Mouse (Mus musculus) erythroblast, embryonic 14.5 days (primary cell): ENCODE results near the gene Treml1. TPM values are rescaled to one million over a fixed set of nuclear protein-coding genes. Genes with fewer than 3 reads are reported as not detected.

Experiments used
- H3K27me3 ChIP-seq: 2 replicates; pipeline ENCODE4 v1.6.1; 2012; ENCODE audit warnings: inconsistent platforms; ENCODE audit not compliant: control insufficient read depth
- H3K36me3 ChIP-seq: 2 replicates; pipeline ENCODE4 v1.6.1; 2012; ENCODE audit warnings: mild to moderate bottlenecking, inconsistent platforms; ENCODE audit not compliant: control insufficient read depth
- H3K4me1 ChIP-seq: 2 replicates; pipeline ENCODE4 v1.6.1; 2012; ENCODE audit warnings: inconsistent platforms; ENCODE audit not compliant: control insufficient read depth
- H3K4me3 ChIP-seq: replicated peaks from 2 replicates; pipeline ENCODE3; 2012; ENCODE audit warnings: moderate library complexity, mild to moderate bottlenecking, inconsistent platforms
- H3K9me3 ChIP-seq: 2 replicates; pipeline ENCODE4 v1.6.1; 2012; ENCODE audit warnings: low read length, inconsistent platforms, mixed read lengths; ENCODE audit not compliant: control insufficient read depth
- GATA1 ChIP-seq: IDR thresholded peaks from 2 replicates; pipeline ENCODE4 v1.6.1; 2012; ENCODE audit warnings: low read length, inconsistent platforms, mixed read lengths
- TAL1 ChIP-seq: IDR thresholded peaks from 3 replicates; pipeline ENCODE4 v1.6.1; 2012; ENCODE audit warnings: low read length, inconsistent platforms, mixed read lengths
- polyA plus RNA-seq: library from polyadenylated mRNA; stranded (reverse); fragments of >175 nt; gene quantifications from 2 replicates; pipeline ENCODE4 v1.2.3, GENCODE M21; 2012

The Treml1 gene
- polyA plus RNA-seq, 1 experiment, result 0.09 TPM

DNA sequence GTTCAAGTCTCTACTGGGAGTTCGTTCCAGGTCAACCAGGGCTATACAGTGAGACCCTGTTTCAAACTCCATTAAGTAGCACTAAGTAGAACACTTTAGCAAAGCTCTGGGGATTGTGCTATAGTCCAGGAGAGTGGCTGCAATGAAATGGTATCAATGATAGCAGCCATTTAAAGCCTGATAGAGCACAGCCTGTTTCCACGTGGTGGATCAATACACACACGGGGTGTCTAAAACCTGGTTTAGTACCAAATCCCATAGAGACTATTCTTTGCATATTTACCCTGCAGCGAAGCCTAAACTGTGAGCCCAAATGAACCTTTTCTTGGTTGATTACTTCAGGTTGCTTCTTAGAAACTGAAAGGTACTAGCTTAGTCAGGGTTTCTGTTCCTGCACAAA lies 42.0 kb downstream of the Treml1 start:
- peaks cover 90% of the 10 kb centered on the region for H3K36me3 ChIP-seq
- no peak for TF ChIP-seq TAL1
- TF ChIP-seq GATA1, result no peak
- peaks cover 40% of the 10 kb centered on the region for H3K4me1 ChIP-seq
- no peaks in the 10 kb centered on the region for H3K27me3 ChIP-seq
- no peaks in the 10 kb centered on the region for H3K9me3 ChIP-seq
- H3K4me3 ChIP-seq, result no peak overlapping the region

DNA sequence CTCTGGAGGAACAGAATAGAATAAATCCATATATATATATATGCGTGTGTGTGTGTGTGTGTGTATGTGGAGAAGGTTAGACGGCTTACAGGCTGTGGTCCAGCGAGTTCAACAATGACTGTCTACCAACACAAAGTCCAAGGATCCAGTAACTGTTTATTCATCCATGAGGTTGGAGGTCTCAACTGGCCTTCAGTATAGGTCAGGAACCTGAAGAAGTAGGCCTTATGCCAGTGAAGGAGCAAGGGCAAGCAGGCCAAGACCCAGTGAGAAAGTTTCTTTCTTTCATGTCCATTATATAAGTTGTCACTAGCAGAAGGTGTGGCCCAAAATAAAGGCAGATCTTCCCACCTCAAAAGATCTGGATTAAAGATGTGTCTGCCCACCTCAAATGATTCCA lies 43.0 kb downstream of the Treml1 start:
- peaks cover 88% of the 10 kb centered on the region for H3K36me3 ChIP-seq
- peaks cover 50% of the 10 kb centered on the region for H3K4me1 ChIP-seq
- no peaks in the 10 kb centered on the region for H3K9me3 ChIP-seq

DNA sequence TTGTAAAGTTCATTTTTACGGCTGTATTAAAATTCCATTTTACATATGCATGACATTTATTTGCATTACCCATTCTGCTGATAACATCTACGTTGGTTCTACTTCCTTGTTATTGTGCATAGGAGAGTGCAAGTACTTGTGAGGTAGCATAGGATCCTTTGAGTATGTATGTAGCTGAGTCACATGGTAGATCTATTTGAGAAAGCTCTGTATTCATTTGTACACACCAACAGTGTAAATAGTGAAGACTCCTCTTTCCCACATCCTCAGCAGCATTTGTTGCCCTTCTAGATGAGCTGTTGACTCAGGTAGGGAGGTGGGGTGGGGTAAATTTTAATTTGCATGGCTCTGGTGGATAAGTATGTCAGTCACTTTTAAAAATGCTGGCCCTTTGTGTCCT lies 44.1 kb downstream of the Treml1 start:
- H3K4me3 ChIP-seq, result no peak overlapping the region
- no peaks in the 10 kb centered on the region for H3K9me3 ChIP-seq
- H3K36me3 ChIP-seq, result peaks cover 77% of the 10 kb centered on the region
- H3K4me1 ChIP-seq, result peaks cover 56% of the 10 kb centered on the region
- TF ChIP-seq GATA1 (no peak), TAL1 (no peak)
- H3K27me3 ChIP-seq, result no peaks in the 10 kb centered on the region

More for the DNA sequence above, 43.0 kb downstream of the Treml1 start:
- H3K27me3 ChIP-seq, result no peaks in the 10 kb centered on the region
- TF ChIP-seq GATA1 (no peak), TAL1 (no peak)
- H3K4me3 ChIP-seq, result no peak overlapping the region

DNA sequence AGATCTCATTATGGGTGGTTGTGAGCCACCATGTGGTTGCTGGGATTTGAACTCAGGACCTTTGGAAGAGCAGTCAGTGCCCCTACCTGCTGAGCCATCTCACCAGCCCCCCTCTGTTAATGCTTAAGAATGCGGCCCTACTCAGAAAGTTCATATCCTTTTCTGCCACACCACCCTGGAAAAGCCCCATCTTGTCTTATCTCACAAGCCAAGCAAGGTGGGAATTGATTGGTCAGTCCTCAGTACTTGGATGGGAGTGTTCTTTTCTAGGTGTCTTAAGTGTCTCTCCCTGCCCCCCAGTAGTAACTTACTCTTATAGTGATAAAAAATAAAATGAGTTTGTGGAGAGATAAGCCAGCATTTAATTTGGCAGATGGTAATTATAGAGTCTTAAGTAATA lies 45.0 kb downstream of the Treml1 start:
- TF ChIP-seq TAL1, result no peak
- TF ChIP-seq GATA1, result no peak
- peaks cover 68% of the 10 kb centered on the region for H3K36me3 ChIP-seq
- peaks cover 55% of the 10 kb centered on the region for H3K4me1 ChIP-seq
- no peaks in the 10 kb centered on the region for H3K27me3 ChIP-seq
- H3K4me3 ChIP-seq, result no peak overlapping the region
- H3K9me3 ChIP-seq, result no peaks in the 10 kb centered on the region

DNA sequence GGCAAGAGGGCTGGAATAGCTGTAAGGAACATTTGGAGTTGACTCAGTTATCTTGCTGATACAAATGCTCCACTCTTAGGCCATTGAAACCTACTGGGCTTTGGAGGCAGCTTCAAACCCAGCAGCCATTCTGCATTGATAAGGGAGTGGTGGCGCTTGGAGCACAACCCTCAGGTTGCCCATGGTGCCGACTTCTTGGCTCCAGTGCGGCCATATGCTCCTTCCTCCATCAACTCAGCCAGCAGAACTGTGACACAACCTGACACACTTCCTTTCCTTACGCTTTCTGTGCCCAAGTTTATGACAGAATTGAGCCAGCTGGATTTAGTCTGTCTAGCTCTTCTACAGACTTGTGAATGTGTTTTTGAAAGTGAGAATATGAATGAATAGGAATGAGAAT lies 47.4 kb downstream of the Treml1 start:
- TF ChIP-seq GATA1, result peak; percentile 27; the same call in 1 of the 2 replicates
- TF ChIP-seq TAL1, result no peak

DNA sequence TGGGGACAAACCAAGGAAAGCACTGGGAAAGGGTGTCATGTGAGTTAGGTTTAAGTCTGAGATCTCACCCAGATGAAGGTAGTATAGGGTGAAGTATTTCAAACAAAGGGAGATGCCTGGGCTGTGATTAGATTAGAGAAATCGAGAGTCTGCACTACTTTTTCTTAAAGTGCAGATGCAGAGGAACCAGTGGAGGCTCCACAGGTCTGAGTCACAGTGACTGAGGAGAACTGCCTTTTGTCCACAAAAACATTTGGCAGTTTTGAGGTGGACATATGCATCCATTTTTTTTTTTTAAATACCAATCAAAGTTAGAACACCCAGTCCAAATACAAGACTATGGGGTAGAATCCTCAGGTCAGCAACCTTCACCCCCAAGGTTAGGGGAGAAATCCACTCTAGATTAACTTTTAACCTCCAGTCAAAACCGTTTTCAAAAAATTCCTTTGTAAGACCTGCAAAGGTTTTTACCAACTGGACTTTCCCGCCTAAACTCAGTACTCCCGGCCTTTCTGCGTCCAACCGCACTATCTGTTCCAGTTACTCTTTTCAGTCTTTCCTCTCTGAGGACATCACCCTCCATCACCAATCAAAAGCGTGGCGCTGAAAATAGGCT lies 48.3 kb downstream of the Treml1 start:
- no peaks in the 10 kb centered on the region for H3K27me3 ChIP-seq
- peaks cover 73% of the 10 kb centered on the region for H3K4me1 ChIP-seq
- TF ChIP-seq GATA1 (no peak), TAL1 (no peak)
- no peaks in the 10 kb centered on the region for H3K9me3 ChIP-seq
- peak overlapping the region; percentile 70 for H3K4me3 ChIP-seq
- peaks cover 55% of the 10 kb centered on the region for H3K36me3 ChIP-seq

More for the DNA sequence above, 47.4 kb downstream of the Treml1 start:
- Histone ChIP-seq H3K4me3 (peak overlapping the region; percentile 70), H3K9me3 (no peaks in the 10 kb centered on the region), H3K27me3 (no peaks in the 10 kb centered on the region), H3K4me1 (peaks cover 70% of the 10 kb centered on the region), H3K36me3 (peaks cover 54% of the 10 kb centered on the region)

DNA sequence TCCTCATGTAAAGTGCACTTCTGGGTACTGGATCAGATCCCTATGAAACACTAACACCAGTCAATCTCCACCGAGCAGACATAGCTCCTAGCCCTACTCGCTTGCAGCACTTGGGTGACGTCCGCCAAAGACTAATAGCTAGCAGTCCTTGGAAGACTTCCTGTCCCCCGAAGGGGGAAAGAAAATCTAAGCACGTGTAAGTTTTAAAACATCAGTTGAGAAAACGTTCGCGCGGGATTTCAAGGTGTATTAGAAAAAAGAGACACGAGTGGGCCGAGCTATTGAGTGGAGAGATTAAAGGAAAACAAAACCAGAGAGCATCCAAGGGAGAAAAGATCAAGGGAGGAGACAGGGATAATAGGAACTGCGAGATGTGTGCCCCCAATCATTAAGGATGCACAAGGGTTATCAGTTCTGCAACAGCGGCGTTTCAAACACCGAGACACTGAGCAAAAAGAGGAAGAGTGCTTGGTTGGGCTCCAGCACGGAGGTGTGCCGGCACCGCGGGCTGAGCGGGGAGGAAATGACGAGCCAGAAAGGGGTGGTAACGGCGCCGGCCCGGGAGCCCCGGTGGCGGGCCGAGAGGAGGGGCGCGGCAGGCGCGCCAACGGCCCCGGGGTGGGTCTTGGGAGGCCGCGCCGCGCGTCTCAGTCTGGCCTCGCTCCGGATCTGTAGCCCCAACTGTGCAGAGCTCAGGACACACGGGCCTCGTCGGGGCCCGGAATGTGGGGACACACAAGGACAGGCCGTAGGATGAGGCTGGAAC lies 49.0 kb downstream of the Treml1 start:
- Histone ChIP-seq H3K27me3 (no peaks in the 10 kb centered on the region), H3K4me1 (peaks cover 72% of the 10 kb centered on the region), H3K9me3 (no peaks in the 10 kb centered on the region), H3K4me3 (peak overlapping the region; percentile 70), H3K36me3 (peaks cover 60% of the 10 kb centered on the region)
- TF ChIP-seq GATA1, result no peak
- TF ChIP-seq TAL1, result no peak

DNA sequence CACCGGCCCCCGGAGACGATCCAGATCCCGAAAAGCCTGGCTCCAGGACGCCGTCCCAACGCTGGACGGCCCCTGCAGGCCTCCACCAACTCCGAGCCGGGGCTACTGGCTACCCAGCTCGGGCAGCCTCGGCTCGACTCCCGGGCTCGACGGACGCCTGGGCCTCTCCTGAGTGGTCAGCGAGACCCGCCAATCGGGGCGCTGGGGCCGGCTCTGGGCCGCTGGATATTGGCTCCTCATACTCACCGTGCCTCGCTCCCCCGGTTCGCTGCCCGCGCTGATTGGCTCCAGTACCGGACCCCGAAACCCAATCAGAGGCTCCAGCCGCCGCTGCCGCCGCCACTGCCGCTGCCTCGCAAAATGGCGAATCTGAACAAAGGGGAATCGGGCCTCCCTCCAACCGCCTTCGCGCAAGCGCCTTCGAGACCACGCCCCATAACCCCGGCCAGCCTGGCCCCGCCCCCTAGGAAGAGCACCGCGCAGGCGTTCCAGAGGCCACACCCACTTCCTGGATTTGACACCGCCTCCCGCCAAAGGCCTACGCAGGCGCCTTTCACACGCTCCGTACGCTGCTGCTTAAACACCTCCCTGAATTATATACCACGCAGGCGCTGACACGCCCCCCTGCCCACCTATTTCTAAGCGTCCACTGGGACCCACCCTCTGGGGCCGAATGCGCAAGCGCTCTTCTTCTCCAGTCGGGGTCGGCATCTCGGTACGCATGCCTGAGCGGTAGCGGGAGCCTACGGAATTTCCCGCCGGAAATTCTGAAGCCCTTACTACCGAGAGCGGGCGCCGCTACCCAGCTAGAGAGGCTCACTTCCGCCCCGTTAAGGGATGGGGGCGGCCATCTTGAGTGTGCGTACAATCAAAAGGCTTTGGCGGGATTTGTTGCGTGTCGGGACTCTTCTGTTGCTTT lies 49.9 kb downstream of the Treml1 start, which contains the start of the genes Nfya and Oard1:
Nfya (minus strand) TSS at position 527 of the 919 bp plus-strand sequence.
Oard1 (plus strand) TSS at position 635 of the 919 bp plus-strand sequence.
- peaks cover 62% of the 10 kb centered on the region for H3K36me3 ChIP-seq
- no peaks in the 10 kb centered on the region for H3K27me3 ChIP-seq
- H3K9me3 ChIP-seq, result no peaks in the 10 kb centered on the region
- TF ChIP-seq TAL1 (no peak), GATA1 (no peak)
- H3K4me3 ChIP-seq, result peak within 1 kb of the TSS; percentile 70
- peaks cover 65% of the 10 kb centered on the region for H3K4me1 ChIP-seq

DNA sequence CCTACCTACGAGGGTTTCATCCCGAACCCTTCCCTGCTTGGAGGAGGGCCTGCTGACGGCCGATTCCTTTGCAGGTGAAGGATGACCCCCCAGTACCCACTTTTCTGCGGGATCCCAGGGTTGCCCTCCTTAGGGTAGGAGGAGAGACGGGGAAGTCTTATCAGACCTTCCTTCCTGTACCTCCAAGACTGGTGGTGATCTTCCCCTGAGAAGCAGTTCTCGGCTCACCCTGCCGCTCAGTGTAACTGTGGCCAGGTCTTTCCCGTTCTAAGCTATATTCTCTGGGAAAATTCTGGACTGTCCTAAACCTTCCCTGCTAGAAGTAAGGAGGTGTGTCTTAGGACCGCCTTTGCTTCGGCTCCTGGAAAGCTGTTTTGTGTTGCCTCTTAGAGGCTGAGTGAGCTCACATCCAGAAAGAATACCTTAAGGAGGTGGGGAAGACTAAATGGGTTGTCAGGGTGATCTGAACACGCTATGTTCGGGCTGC lies 50.6 kb downstream of the Treml1 start:
- Histone ChIP-seq H3K36me3 (peaks cover 63% of the 10 kb centered on the region), H3K9me3 (no peaks in the 10 kb centered on the region), H3K4me3 (peak overlapping the region; percentile 70), H3K4me1 (peaks cover 58% of the 10 kb centered on the region), H3K27me3 (no peaks in the 10 kb centered on the region)
- TF ChIP-seq TAL1, result no peak
- no peak for TF ChIP-seq GATA1
